Mouse (Mus musculus) layer of hippocampus, adult 2 months (tissue): Measurements from ENCODE around the gene Iqsec2. TPM values are rescaled to one million over a fixed set of nuclear protein-coding genes. Genes with fewer than 3 reads are reported as not detected.

ENCODE experiments used
- DNase-seq, 2 experiments: peaks; one replicate each; pipeline ENCODE4 v3.0.0; 2022; ENCODE audit warnings: low spot score in 2 of 2
- H3K27ac ChIP-seq: fragments of 200-600 bp; 2 replicates; pipeline ENCODE4 v1.8.1; 2022
- H3K4me3 ChIP-seq: fragments of 200-600 bp; 2 replicates; pipeline ENCODE4 v1.8.1; 2022; ENCODE audit warnings: mild to moderate bottlenecking
- CTCF ChIP-seq: fragments of 200-600 bp; conservative IDR thresholded peaks from 2 replicates; pipeline ENCODE4 v1.8.1; 2022; ENCODE audit warnings: antibody characterized with exemption, mild to moderate bottlenecking, moderate library complexity
- long read RNA-seq, 2 experiments: library from polyadenylated mRNA; stranded (forward); transcript quantifications; one replicate each; pipeline ENCODE4 v2.0.0; 2021; ENCODE audit warnings: borderline mapping rate in 2 of 2
- total RNA-seq, 2 experiments: library from RNA; stranded (reverse); gene quantifications; 2 replicates each; pipeline ENCODE4 v1.2.3; 2021

The Iqsec2 gene
- total RNA-seq = 100 to 1,000 TPM; 177 to 179 TPM
- long read RNA-seq, experiment 1, full-length matches to known transcripts = 6 of 66 reads
- long read RNA-seq, experiment 1, partial matches to known transcripts = 48 of 66 reads
- long read RNA-seq, experiment 1, other reads (novel, unspliced or antisense) = 12 of 66 reads
- long read RNA-seq, experiment 2, full-length matches to known transcripts = 12 of 109 reads
- long read RNA-seq, experiment 2, partial matches to known transcripts = 78 of 109 reads
- long read RNA-seq, experiment 2, other reads (novel, unspliced or antisense) = 19 of 109 reads

- Histone ChIP-seq H3K4me3 (peak within 1 kb of the TSS; percentile 72), H3K27ac (peak within 1 kb of the TSS; percentile 91)
- no peak for TF ChIP-seq CTCF
- peak in 1 of 2 experiments; percentile 37 for DNase-seq
Measured at GRCm38 (mm10) chrX:152143941-152144741, at the start of gene Iqsec2. Gene Iqsec2, plus strand, starts transcription at chrX:152144268.

GRCm38 (mm10) chrX:152097572-152097971 is 46.5 kb upstream of the Iqsec2 start:
- Histone ChIP-seq H3K4me3 (no peak overlapping the region), H3K27ac (no peak overlapping the region)
- TF ChIP-seq CTCF = no peak
- DNase-seq = no peak

GRCm38 (mm10) chrX:152121687-152122086 is 22.4 kb upstream of the Iqsec2 start:
- H3K4me3 ChIP-seq = no peak overlapping the region
- TF ChIP-seq CTCF = no peak
- H3K27ac ChIP-seq = no peak overlapping the region
- no peak for DNase-seq

GRCm38 (mm10) chrX:152130777-152131176 is 13.3 kb upstream of the Iqsec2 start:
- peak; percentile 41 to 56 for DNase-seq
- H3K27ac ChIP-seq = peak overlapping the region; percentile 84
- H3K4me3 ChIP-seq = no peak overlapping the region
- no peak for TF ChIP-seq CTCF

GRCm38 (mm10) chrX:152132029-152132428 is 12.0 kb upstream of the Iqsec2 start:
- DNase-seq = no peak
- peak; percentile 70 for TF ChIP-seq CTCF
- Histone ChIP-seq H3K27ac (peak overlapping the region; percentile 84; the same call in 1 of the 2 replicates), H3K4me3 (no peak overlapping the region)

- H3K4me3 ChIP-seq = no peak overlapping the region
- no peak for TF ChIP-seq CTCF
- H3K27ac ChIP-seq = peak overlapping the region; percentile 10; the same call in 1 of the 2 replicates
- DNase-seq = no peak
Measured at GRCm38 (mm10) chrX:152135195-152135594, 8.9 kb upstream of the Iqsec2 start.

- DNase-seq = no peak
- peak overlapping the region; percentile 91 for H3K27ac ChIP-seq
- no peak for TF ChIP-seq CTCF
- peak overlapping the region; percentile 72 for H3K4me3 ChIP-seq
Measured at GRCm38 (mm10) chrX:152144742-152145214, 710 bp downstream of the Iqsec2 start.

GRCm38 (mm10) chrX:152146150-152146549 is 2.1 kb downstream of the Iqsec2 start:
- H3K4me3 ChIP-seq = peak overlapping the region; percentile 72
- DNase-seq = peak; percentile 75 to 83
- TF ChIP-seq CTCF = no peak
- peak overlapping the region; percentile 91 for H3K27ac ChIP-seq

- Histone ChIP-seq H3K27ac (peak overlapping the region; percentile 91), H3K4me3 (peak overlapping the region; percentile 72)
- TF ChIP-seq CTCF = no peak
- no peak for DNase-seq
Measured at GRCm38 (mm10) chrX:152146691-152147090, 2.6 kb downstream of the Iqsec2 start.

- Histone ChIP-seq H3K4me3 (peak overlapping the region; percentile 72), H3K27ac (peak overlapping the region; percentile 91)
- TF ChIP-seq CTCF = peak; percentile 86
- DNase-seq = peak; percentile 68 to 73
Measured at GRCm38 (mm10) chrX:152147451-152148116, 3.5 kb downstream of the Iqsec2 start.

GRCm38 (mm10) chrX:152148706-152149105 is 4.6 kb downstream of the Iqsec2 start:
- no peak for TF ChIP-seq CTCF
- DNase-seq = no peak
- peak overlapping the region; percentile 72 for H3K4me3 ChIP-seq
- peak overlapping the region; percentile 91 for H3K27ac ChIP-seq

- no peak overlapping the region for H3K4me3 ChIP-seq
- no peak for DNase-seq
- H3K27ac ChIP-seq = no peak overlapping the region
- peak; percentile 78 for TF ChIP-seq CTCF
Measured at GRCm38 (mm10) chrX:152151709-152152108, 7.6 kb downstream of the Iqsec2 start.

- no peak for DNase-seq
- Histone ChIP-seq H3K27ac (no peak overlapping the region), H3K4me3 (no peak overlapping the region)
- TF ChIP-seq CTCF = no peak
Measured at GRCm38 (mm10) chrX:152158294-152158693, 14.2 kb downstream of the Iqsec2 start.
